Mouse (Mus musculus) small intestine, adult 2 months (tissue): Measurements from ENCODE around the gene Pcbd2.

Source experiments
- CTCF ChIP-seq: fragments of 200-500 bp; IDR thresholded peaks from 2 replicates; pipeline ENCODE4 v1.5.1; 2012; ENCODE audit warnings: low read depth, mild to moderate bottlenecking, control low read depth, inconsistent platforms, low read length, moderate library complexity, mixed read lengths; ENCODE audit not compliant: insufficient replicate concordance, insufficient read length; ENCODE audit errors: extremely low read depth
- POLR2A ChIP-seq: fragments of 200-500 bp; IDR thresholded peaks from 2 replicates; pipeline ENCODE4 v1.6.1; 2012; ENCODE audit warnings: low read depth, mild to moderate bottlenecking, control low read depth, inconsistent platforms, low read length, moderate library complexity

GRCm38 (mm10) chr13:55721516-55721915 is 5.7 kb upstream of the Pcbd2 start:
- no peak for TF ChIP-seq CTCF
- TF ChIP-seq POLR2A = no peak
